Mouse (Mus musculus) hindbrain, embryonic 11.5 days (tissue): ENCODE data around the gene Lima1. TPM values are rescaled to one million over a fixed set of nuclear protein-coding genes. Genes with fewer than 3 reads are reported as not detected.
A peak's percentile ranks its signal among the peaks of the same experiment; 100 is the strongest.
"Not testable (repeated sequence)": the region's sequence is repeated elsewhere in the genome, so short reads cannot be mapped to it uniquely, and the experiment has no call there.

Source experiments
- ATAC-seq: fragments of 200-750 bp; cut with Nextera tagmentation; 2 replicates; pipeline ENCODE4 v1.8.0; 2017; ENCODE audit warnings: mild to moderate bottlenecking, moderate TSS enrichment, moderate library complexity; ENCODE audit not compliant: low FRiP score
- DNase-seq: peaks from one replicate; pipeline ENCODE4 v3.0.0-alpha.2; 2015; ENCODE audit warnings: low spot score
- H3K27ac ChIP-seq: fragments of 300-500 bp; sonication (generic); 2 replicates; pipeline ENCODE4 v1.5.1; 2014; ENCODE audit warnings: mild to moderate bottlenecking, low read depth, low read length
- H3K27me3 ChIP-seq: fragments of 300-500 bp; sonication (generic); 2 replicates; pipeline ENCODE4 v1.6.1; 2014; ENCODE audit warnings: mild to moderate bottlenecking, low read length, moderate library complexity, mixed read lengths; ENCODE audit not compliant: control insufficient read depth, insufficient read depth
- H3K36me3 ChIP-seq: fragments of 300-500 bp; sonication (generic); 2 replicates; pipeline ENCODE4 v1.6.1; 2014; ENCODE audit warnings: mild to moderate bottlenecking, low read length, moderate library complexity, mixed read lengths; ENCODE audit not compliant: control insufficient read depth, insufficient read depth
- H3K4me1 ChIP-seq: fragments of 300-500 bp; sonication (generic); replicated peaks from 2 replicates; pipeline ENCODE4 v1.6.1; 2014; ENCODE audit warnings: low read length, mixed read lengths; ENCODE audit not compliant: control insufficient read depth, insufficient read depth
- H3K4me2 ChIP-seq: fragments of 300-500 bp; sonication (generic); replicated peaks from 2 replicates; pipeline ENCODE4 v1.6.1; 2014; ENCODE audit warnings: mild to moderate bottlenecking, low read depth, low read length
- H3K4me3 ChIP-seq: fragments of 300-500 bp; sonication (generic); 2 replicates; pipeline ENCODE4 v1.5.1; 2014; ENCODE audit warnings: low read depth, low read length
- H3K9ac ChIP-seq: fragments of 300-500 bp; sonication (generic); 2 replicates; pipeline ENCODE4 v1.6.1; 2014; ENCODE audit warnings: low read depth, low read length
- H3K9me3 ChIP-seq: fragments of 300-500 bp; sonication (generic); 2 replicates; pipeline ENCODE4 v1.6.1; 2016; ENCODE audit warnings: low read length; ENCODE audit not compliant: control insufficient read depth
- WGBS: fragments of 180-500 bp; shearing (Covaris S2); extraction: QIAGEN DNeasy Blood & Tissue Kit; methylation state at CpG from one replicate; pipeline ENCODE4 v1.1.7; 2014; 5-methylcytosine and 5-hydroxymethylcytosine counted together
- polyA plus RNA-seq: library from polyadenylated mRNA; unstranded; fragments of >200 nt; fragmentation: Nextera tagmentation; extraction: Ambion mirVana; gene quantifications from 2 replicates; pipeline ENCODE4 v1.2.1, GENCODE M21; 2014

Lima1 gene
- polyA plus RNA-seq = 30.8 and 31.8 TPM in 2 replicates

DNA sequence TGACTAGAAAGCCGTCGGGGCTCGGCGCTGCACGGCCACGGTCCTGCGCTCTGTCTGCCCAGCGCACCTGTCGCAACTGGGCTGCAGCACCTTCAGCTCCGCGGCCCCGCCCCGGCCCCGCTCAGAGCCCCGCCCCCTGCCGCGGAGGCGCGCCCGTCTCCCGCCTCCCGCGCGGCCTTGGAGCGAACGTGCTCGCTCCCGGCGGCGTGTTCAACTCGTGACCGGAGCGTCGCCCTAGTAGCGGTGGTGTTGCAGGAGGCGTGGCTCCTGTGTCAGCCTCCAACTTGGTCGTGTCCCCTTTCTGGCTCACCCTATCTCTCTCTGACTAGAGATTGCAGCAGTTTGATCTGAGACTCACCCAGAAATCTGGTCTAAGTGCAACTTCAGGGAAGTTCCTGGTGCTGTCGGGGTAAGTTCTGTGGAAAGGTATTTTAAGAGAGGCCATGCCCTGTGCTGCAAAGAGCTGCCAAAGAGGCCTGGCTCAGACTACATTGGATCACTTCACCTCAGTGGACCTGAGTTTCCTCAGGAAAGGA, at the start of gene Lima1:
Lima1 (minus strand) TSS at position 123 of the 536 bp plus-strand sequence.
- Histone ChIP-seq H3K27me3 (no peaks in the 10 kb centered on the region), H3K27ac (no peak within 1 kb of the TSS), H3K4me3 (peak within 1 kb of the TSS; percentile 73), H3K9me3 (no peaks in the 10 kb centered on the region), H3K9ac (peak within 1 kb of the TSS; percentile 72), H3K4me2 (peak within 1 kb of the TSS; percentile 93), H3K36me3 (no peaks in the 10 kb centered on the region), H3K4me1 (0 out of 2 replicates have a peak, but pooled peaks cover 3% of the 10 kb centered on the region)
- 2% methylated on average over 37 of the region's 38 CpGs for WGBS
- DNase-seq = peak; percentile 94
- ATAC-seq = peak; percentile 87

GRCm38 (mm10) chr15:99919601-99920158, 44.4 kb upstream of the Lima1 start:
- no peak for DNase-seq
- Histone ChIP-seq H3K9me3 (no peaks in the 10 kb centered on the region), H3K36me3 (no peaks in the 10 kb centered on the region), H3K4me1 (0 out of 2 replicates have a peak, but pooled peaks cover 3% of the 10 kb centered on the region), H3K27ac (no peak overlapping the region), H3K9ac (no peak overlapping the region), H3K4me2 (no peak overlapping the region), H3K4me3 (no peak overlapping the region), H3K27me3 (no peaks in the 10 kb centered on the region)
- ATAC-seq = no peak
- WGBS = 82% methylated on average over 15 of the region's 15 CpGs

- Histone ChIP-seq H3K4me3 (no peak overlapping the region), H3K9me3 (no peaks in the 10 kb centered on the region), H3K27ac (no peak overlapping the region), H3K27me3 (no peaks in the 10 kb centered on the region), H3K9ac (no peak overlapping the region), H3K4me1 (0 out of 2 replicates have a peak, but pooled peaks cover 3% of the 10 kb centered on the region), H3K36me3 (no peaks in the 10 kb centered on the region), H3K4me2 (no peak overlapping the region)
- no peak for DNase-seq
- no peak for ATAC-seq
- 85% methylated on average over 3 of the region's 3 CpGs for WGBS
These were observed 42.0 kb upstream of the Lima1 start for GRCm38 (mm10) chr15:99917264-99917663.

- Histone ChIP-seq H3K27ac (no peak overlapping the region), H3K27me3 (no peaks in the 10 kb centered on the region), H3K9ac (no peak overlapping the region), H3K36me3 (no peaks in the 10 kb centered on the region), H3K4me1 (no peaks in the 10 kb centered on the region), H3K4me2 (no peak overlapping the region), H3K4me3 (no peak overlapping the region), H3K9me3 (no peaks in the 10 kb centered on the region)
- DNase-seq (no peak), ATAC-seq (no peak)
- 79% methylated on average over 5 of the region's 5 CpGs for WGBS
These were observed 39.4 kb upstream of the Lima1 start for GRCm38 (mm10) chr15:99914613-99915012.

- Histone ChIP-seq H3K36me3 (no peaks in the 10 kb centered on the region), H3K9ac (no peak overlapping the region), H3K9me3 (no peaks in the 10 kb centered on the region), H3K4me3 (no peak overlapping the region), H3K27ac (no peak overlapping the region), H3K4me1 (no peaks in the 10 kb centered on the region), H3K27me3 (no peaks in the 10 kb centered on the region), H3K4me2 (no peak overlapping the region)
- 92% methylated on average over 4 of the region's 4 CpGs for WGBS
- DNase-seq = no peak
- no peak for ATAC-seq
These were observed 36.5 kb upstream of the Lima1 start for GRCm38 (mm10) chr15:99911785-99912184.

- WGBS = 42% methylated on average over 14 of the region's 14 CpGs
- peak; percentile 65 for DNase-seq
- not testable (repeated sequence) for H3K9ac ChIP-seq, H3K4me1 ChIP-seq, H3K9me3 ChIP-seq, H3K27me3 ChIP-seq, H3K4me3 ChIP-seq, ATAC-seq, H3K4me2 ChIP-seq, H3K27ac ChIP-seq, H3K36me3 ChIP-seq
These were observed 34.2 kb upstream of the Lima1 start for GRCm38 (mm10) chr15:99909339-99909996.

DNA sequence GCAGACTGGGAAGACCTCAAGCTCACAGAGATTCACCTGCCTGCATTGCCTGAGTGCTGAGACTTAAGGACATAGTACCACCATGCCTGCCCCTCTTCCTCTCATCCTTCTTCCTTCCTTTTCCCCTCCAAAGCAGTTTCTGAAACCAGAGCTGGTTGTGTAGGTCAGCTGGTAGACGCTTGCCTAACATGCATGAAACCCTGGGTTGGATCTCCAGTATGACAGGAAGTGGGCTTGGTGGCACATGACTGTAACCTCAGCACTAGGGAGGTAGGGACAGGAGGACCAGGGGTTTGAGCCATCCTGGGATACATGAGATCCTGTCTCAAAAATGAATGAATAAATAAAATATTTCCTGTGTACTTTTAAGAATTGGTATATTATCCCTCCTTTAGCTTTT, 32.3 kb upstream of the Lima1 start:
- Histone ChIP-seq H3K27ac (no peak overlapping the region), H3K27me3 (no peaks in the 10 kb centered on the region), H3K9ac (no peak overlapping the region), H3K36me3 (no peaks in the 10 kb centered on the region), H3K9me3 (no peaks in the 10 kb centered on the region), H3K4me3 (no peak overlapping the region), H3K4me2 (no peak overlapping the region), H3K4me1 (no peaks in the 10 kb centered on the region)
- ATAC-seq (no peak), DNase-seq (no peak)
- 85% methylated on average over 1 of the region's 1 CpGs for WGBS

GRCm38 (mm10) chr15:99907041-99907440, 31.8 kb upstream of the Lima1 start:
- ATAC-seq (no peak), DNase-seq (no peak)
- Histone ChIP-seq H3K4me3 (no peak overlapping the region), H3K9ac (no peak overlapping the region), H3K27me3 (no peaks in the 10 kb centered on the region), H3K36me3 (no peaks in the 10 kb centered on the region), H3K4me1 (no peaks in the 10 kb centered on the region), H3K27ac (no peak overlapping the region), H3K9me3 (no peaks in the 10 kb centered on the region), H3K4me2 (no peak overlapping the region)
- 79% methylated on average over 4 of the region's 4 CpGs for WGBS

- DNase-seq (no peak), ATAC-seq (no peak)
- no peak overlapping the region for H3K27ac ChIP-seq
- no peak overlapping the region for H3K4me3 ChIP-seq
- no peak overlapping the region for H3K9ac ChIP-seq
- 75% methylated on average over 9 of the region's 9 CpGs for WGBS
- no peak overlapping the region for H3K4me2 ChIP-seq
- H3K27me3 ChIP-seq = no peaks in the 10 kb centered on the region
- H3K9me3 ChIP-seq = no peaks in the 10 kb centered on the region
- no peaks in the 10 kb centered on the region for H3K36me3 ChIP-seq
- H3K4me1 ChIP-seq = no peaks in the 10 kb centered on the region
These were observed 29.6 kb upstream of the Lima1 start for GRCm38 (mm10) chr15:99904841-99905240.
